Comparison of ENCODE assay signal across 8 mouse cellular contexts in genomic region chr1:155233931-155234607, GRCm38 (mm10). TPM values are rescaled to one million over a fixed set of nuclear protein-coding genes. Genes with fewer than 3 reads are reported as not detected.
DNase-seq lines count a peak whose midpoint lies in the region; ATAC-seq lines count a peak whose summit lies in the region.

No protein-coding gene starts in this region.

- H3K27me3 ChIP-seq in embryonic facial prominence, embryonic 11.5 days (ENCODE audit: control insufficient read depth, insufficient read depth, low read length), result no peaks in the 10 kb centered on the region
- H3K27me3 ChIP-seq in intestine, embryonic 16.5 days (replicated peaks; ENCODE audit: control insufficient read depth, insufficient read depth, low read length), result no peaks in the 10 kb centered on the region
- H3K27me3 ChIP-seq in limb, embryonic 12.5 days, result no peaks in the 10 kb centered on the region
- H3K27me3 ChIP-seq in midbrain, embryonic 16.5 days (ENCODE audit: control insufficient read depth, insufficient read depth, low read depth, low read length), result no peaks in the 10 kb centered on the region

- peak; percentile 10; the same call in 1 of the 2 replicates for ATAC-seq in frontal cortex, adult (ENCODE audit: low TSS enrichment)
- ATAC-seq in embryonic facial prominence, embryonic 11.5 days (replicated peaks; ENCODE audit: insufficient number of reproducible peaks, low FRiP score, low TSS enrichment, low read depth), result peak; percentile 14; the same call in 1 of the 2 replicates
- peak; percentile 67 for ATAC-seq in intestine, embryonic 16.5 days
- ATAC-seq in limb, embryonic 12.5 days (ENCODE audit: insufficient number of reproducible peaks, insufficient read depth, low FRiP score, low TSS enrichment, low read depth), result peak; percentile 33; the same call in 1 of the 2 replicates
- ATAC-seq in midbrain, embryonic 16.5 days, result peak; percentile 62

- H3K27ac ChIP-seq in embryonic facial prominence, embryonic 11.5 days (replicated peaks; ENCODE audit: low read depth, low read length), result peak overlapping the region; percentile 79
- H3K27ac ChIP-seq in intestine, embryonic 16.5 days (ENCODE audit: low read length), result peak overlapping the region; percentile 79
- H3K27ac ChIP-seq in limb, embryonic 12.5 days, result peak overlapping the region; percentile 94
- peak overlapping the region; percentile 87 for H3K27ac ChIP-seq in midbrain, embryonic 16.5 days (ENCODE audit: low read length)

- no peak for DNase-seq in frontal cortex, postnatal 25 days (ENCODE audit: low spot score in 2 of 2)
- peak; percentile 58 for DNase-seq in embryonic facial prominence, embryonic 11.5 days (ENCODE audit: low spot score)
- peak; percentile 87 to 91 for DNase-seq in heart, adult 18-20 months
- peak; percentile 70 for DNase-seq in thymus, postnatal 25 days

- H3K9me3 ChIP-seq in embryonic facial prominence, embryonic 11.5 days (replicated peaks; ENCODE audit: control insufficient read depth, low read length), result no peaks in the 10 kb centered on the region
- H3K9me3 ChIP-seq in intestine, embryonic 16.5 days (ENCODE audit: control insufficient read depth, low read length), result no peaks in the 10 kb centered on the region
- no peaks in the 10 kb centered on the region for H3K9me3 ChIP-seq in limb, embryonic 12.5 days
- H3K9me3 ChIP-seq in midbrain, embryonic 16.5 days (replicated peaks; ENCODE audit: control insufficient read depth, low read length, poor library complexity, severe bottlenecking), result no peaks in the 10 kb centered on the region

- H3K4me2 ChIP-seq in embryonic facial prominence, embryonic 11.5 days (ENCODE audit: low read depth, low read length), result no peak overlapping the region; the same call in 1 of the 2 replicates
- H3K4me2 ChIP-seq in intestine, embryonic 16.5 days (ENCODE audit: low read depth, low read length), result no peak overlapping the region
- H3K4me2 ChIP-seq in limb, embryonic 12.5 days, result peak overlapping the region; percentile 34
- H3K4me2 ChIP-seq in midbrain, embryonic 16.5 days (ENCODE audit: low read length), result no peak overlapping the region

- no peak overlapping the region for H3K4me3 ChIP-seq in embryonic facial prominence, embryonic 11.5 days (ENCODE audit: low read depth, low read length)
- H3K4me3 ChIP-seq in intestine, embryonic 16.5 days (ENCODE audit: low read length), result no peak overlapping the region
- H3K4me3 ChIP-seq in limb, embryonic 12.5 days (replicated peaks), result no peak overlapping the region
- no peak overlapping the region for H3K4me3 ChIP-seq in midbrain, embryonic 16.5 days (ENCODE audit: low read depth, low read length)

- peaks cover 17% of the 10 kb centered on the region for H3K4me1 ChIP-seq in embryonic facial prominence, embryonic 11.5 days (ENCODE audit: control insufficient read depth, insufficient read depth, low read length)
- H3K4me1 ChIP-seq in intestine, embryonic 16.5 days (ENCODE audit: control insufficient read depth, insufficient read depth, low read length), result peaks cover 34% of the 10 kb centered on the region
- H3K4me1 ChIP-seq in limb, embryonic 12.5 days (replicated peaks), result peaks cover 91% of the 10 kb centered on the region
- peaks cover 57% of the 10 kb centered on the region for H3K4me1 ChIP-seq in midbrain, embryonic 16.5 days (ENCODE audit: control insufficient read depth, insufficient read depth, low read length)

- H3K36me3 ChIP-seq in embryonic facial prominence, embryonic 11.5 days (replicated peaks; ENCODE audit: control insufficient read depth, insufficient read depth, low read depth, low read length), result no peaks in the 10 kb centered on the region
- H3K36me3 ChIP-seq in intestine, embryonic 16.5 days (ENCODE audit: control insufficient read depth, insufficient read depth, low read length), result no peaks in the 10 kb centered on the region
- H3K36me3 ChIP-seq in limb, embryonic 12.5 days, result peaks cover 30% of the 10 kb centered on the region
- H3K36me3 ChIP-seq in midbrain, embryonic 16.5 days (ENCODE audit: control insufficient read depth, insufficient read depth, low read length), result no peaks in the 10 kb centered on the region

- H3K9ac ChIP-seq in embryonic facial prominence, embryonic 11.5 days (replicated peaks; ENCODE audit: low read length), result peak overlapping the region; percentile 18; the same call in 1 of the 2 replicates
- peak overlapping the region; percentile 12; the same call in 1 of the 2 replicates for H3K9ac ChIP-seq in intestine, embryonic 16.5 days (ENCODE audit: low read depth, low read length)
- H3K9ac ChIP-seq in limb, embryonic 12.5 days (replicated peaks), result no peak overlapping the region; the same call in 1 of the 2 replicates
- H3K9ac ChIP-seq in midbrain, embryonic 16.5 days (ENCODE audit: low read depth, low read length), result peak overlapping the region; percentile 47; the same call in 1 of the 2 replicates

- 20% methylated on average over 14 of the region's 14 CpGs for WGBS in embryonic facial prominence, embryonic 11.5 days
- 38% methylated on average over 14 of the region's 14 CpGs for WGBS in intestine, embryonic 16.5 days
- WGBS in limb, embryonic 12.5 days, result 16% methylated on average over 14 of the region's 14 CpGs
- 13% methylated on average over 14 of the region's 14 CpGs for WGBS in midbrain, embryonic 16.5 days

RNA-seq across cellular contexts. Expression of gene BC034090, which starts 10.2 kb away (rescaled TPM):
- 2.6 and 3.6 TPM in 2 replicates for polyA plus RNA-seq in embryonic facial prominence, embryonic 11.5 days (2014; fragmentation: Nextera tagmentation; extraction: Ambion mirVana)
- 10 to 100 TPM; 28.5 to 31.8 TPM for total RNA-seq in heart, adult 18-20 months (2021)
- 1.5 and 2.5 TPM in 2 replicates for polyA plus RNA-seq in intestine, embryonic 16.5 days (2015; fragmentation: Nextera tagmentation; extraction: Ambion mirVana)
- 8.4 and 8.6 TPM in 2 replicates for polyA plus RNA-seq in limb, embryonic 12.5 days (2016; fragmentation: Nextera tagmentation; extraction: Ambion mirVana)
- polyA plus RNA-seq in midbrain, embryonic 16.5 days (2015; fragmentation: Nextera tagmentation; extraction: Ambion mirVana), result 2.8 and 5.5 TPM in 2 replicates

Comparison
In these comparisons a context has a peak if more than half of its experiments do, and no peak if none do; other contexts are left out.
1. ATAC-seq: peak in every context shown above with its lines; median percentile 67 in intestine, embryonic 16.5 days; 62 in midbrain, embryonic 16.5 days; 33 in limb, embryonic 12.5 days; 14 in embryonic facial prominence, embryonic 11.5 days; 10 in frontal cortex, adult.
2. DNase-seq: peak in embryonic facial prominence, embryonic 11.5 days (single experiment), heart, adult 18-20 months (2 of 2) and thymus, postnatal 25 days (single experiment); none in frontal cortex, postnatal 25 days (0 of 2).
3. Peak in every context shown above with its lines, with median percentiles within 50 percentile points of each other: H3K27ac ChIP-seq.